ENCODE assay signal across 19 mouse cellular contexts in genomic region chr3:125533371-125533770, GRCm38 (mm10).
DNase-seq lines count a peak whose midpoint lies in the region; ATAC-seq and TF ChIP-seq lines count a peak whose summit lies in the region.
"Had no signal": no experiment of that assay in that cellular context is flagged by ENCODE, and none has a peak within 500 bp of the region (broad histone marks: within the 10 kb centered on the region; RNA-seq: fewer than 3 reads in every experiment).

No protein-coding gene starts in this region.

- 33% methylated on average over 8 of the region's 8 CpGs for WGBS in forebrain, embryonic 14.5 days
- 48% methylated on average over 8 of the region's 8 CpGs for WGBS in forebrain, postnatal 0 days
- 78% methylated on average over 8 of the region's 8 CpGs for whole genome bisulfite sequencing in midbrain, postnatal 0 days
- WGBS in midbrain, embryonic 10.5 days, result 89% methylated on average over 8 of the region's 8 CpGs
- WGBS in hindbrain, embryonic 13.5 days, result 67% methylated on average over 8 of the region's 8 CpGs

- no peak overlapping the region for H3K27ac ChIP-seq in forebrain, embryonic 14.5 days (ENCODE audit: low read depth, low read length)
- H3K27ac ChIP-seq in forebrain, postnatal 0 days (ENCODE audit: low read depth, low read length), result no peak overlapping the region
- H3K27ac ChIP-seq in midbrain, postnatal 0 days (ENCODE audit: low read depth, low read length), result no peak overlapping the region
- no peak overlapping the region for H3K27ac ChIP-seq in midbrain, embryonic 10.5 days (replicated peaks)
- no peak overlapping the region for H3K27ac ChIP-seq in hindbrain, embryonic 13.5 days
- H3K27ac ChIP-seq: embryonic facial prominence, embryonic 10.5 days; heart, embryonic 10.5 days had no signal

- no peak for ATAC-seq in forebrain, embryonic 14.5 days
- ATAC-seq in forebrain, postnatal 0 days, result no peak
- no peak for ATAC-seq in midbrain, postnatal 0 days (ENCODE audit: low FRiP score)
- ATAC-seq in hindbrain, embryonic 13.5 days (ENCODE audit: low FRiP score), result peak; percentile 57; the same call in 1 of the 2 replicates
- ATAC-seq: inflammation-experienced regulatory T-cells, adult 6 months had no signal

- no peaks in the 10 kb centered on the region for H3K4me1 ChIP-seq in forebrain, embryonic 14.5 days (ENCODE audit: control insufficient read depth, insufficient read depth, low read length)
- no peaks in the 10 kb centered on the region for H3K4me1 ChIP-seq in forebrain, postnatal 0 days (ENCODE audit: insufficient read depth)
- H3K4me1 ChIP-seq in midbrain, postnatal 0 days (ENCODE audit: insufficient read depth, low read length), result no peaks in the 10 kb centered on the region
- no peaks in the 10 kb centered on the region for H3K4me1 ChIP-seq in midbrain, embryonic 10.5 days
- H3K4me1 ChIP-seq in hindbrain, embryonic 13.5 days (replicated peaks), result no peaks in the 10 kb centered on the region
- H3K4me1 ChIP-seq: embryonic facial prominence, embryonic 10.5 days; heart, embryonic 10.5 days had no signal

- peak; percentile 13 for DNase-seq in forebrain, embryonic 14.5 days (ENCODE audit: low spot score)
- no peak for DNase-seq in forebrain, postnatal 0 days
- DNase-seq in midbrain, postnatal 0 days (ENCODE audit: low spot score), result peak; percentile 15
- no peak for DNase-seq in midbrain, embryonic 10.5 days (ENCODE audit: low spot score)
- peak; percentile 9 for DNase-seq in Muller cell, postnatal 12 days (ENCODE audit: inconsistent ontology term)
- DNase-seq in layer of hippocampus, postnatal 10 days (ENCODE audit: low spot score in 2 of 2), result no peak
- DNase-seq: adrenal gland, adult 2 months; adrenal gland, postnatal 25 days; cerebellum, adult 2 months; cerebellum, postnatal 10 days; gastrocnemius, postnatal 10 days; heart, adult 18-20 months; heart, postnatal 14 days; kidney, adult 11 months had no signal

- no peak overlapping the region for H3K4me3 ChIP-seq in forebrain, embryonic 14.5 days (ENCODE audit: low read depth, low read length)
- no peak overlapping the region for H3K4me3 ChIP-seq in forebrain, postnatal 0 days (ENCODE audit: low read depth, low read length)
- H3K4me3 ChIP-seq in midbrain, postnatal 0 days (ENCODE audit: low read depth, low read length), result no peak overlapping the region
- H3K4me3 ChIP-seq in midbrain, embryonic 10.5 days, result no peak overlapping the region
- no peak overlapping the region for H3K4me3 ChIP-seq in hindbrain, embryonic 13.5 days
- H3K4me3 ChIP-seq: embryonic facial prominence, embryonic 10.5 days; heart, embryonic 10.5 days had no signal

- H3K4me2 ChIP-seq in forebrain, embryonic 14.5 days (ENCODE audit: low read length), result no peak overlapping the region
- H3K4me2 ChIP-seq in forebrain, postnatal 0 days (ENCODE audit: low read depth), result no peak overlapping the region
- no peak overlapping the region for H3K4me2 ChIP-seq in midbrain, postnatal 0 days (ENCODE audit: low read depth, low read length, poor library complexity, severe bottlenecking)
- no peak overlapping the region for H3K4me2 ChIP-seq in hindbrain, embryonic 13.5 days

- H3K9ac ChIP-seq in forebrain, embryonic 14.5 days (ENCODE audit: low read length), result no peak overlapping the region
- H3K9ac ChIP-seq in forebrain, postnatal 0 days, result no peak overlapping the region
- H3K9ac ChIP-seq in midbrain, postnatal 0 days (replicated peaks; ENCODE audit: low read length, poor library complexity, severe bottlenecking), result no peak overlapping the region
- H3K9ac ChIP-seq in hindbrain, embryonic 13.5 days, result no peak overlapping the region

- H3K27me3 ChIP-seq in forebrain, embryonic 14.5 days (replicated peaks; ENCODE audit: control insufficient read depth, insufficient read depth, low read length), result no peaks in the 10 kb centered on the region
- no peaks in the 10 kb centered on the region for H3K27me3 ChIP-seq in forebrain, postnatal 0 days (ENCODE audit: insufficient read depth, low read length)
- H3K27me3 ChIP-seq in midbrain, postnatal 0 days (ENCODE audit: insufficient read depth, low read length), result no peaks in the 10 kb centered on the region
- H3K27me3 ChIP-seq in midbrain, embryonic 10.5 days (ENCODE audit: low read depth, poor library complexity, severe bottlenecking), result no peaks in the 10 kb centered on the region
- no peaks in the 10 kb centered on the region for H3K27me3 ChIP-seq in hindbrain, embryonic 13.5 days
- H3K27me3 ChIP-seq: CH12.LX had no signal

- no peaks in the 10 kb centered on the region for H3K36me3 ChIP-seq in forebrain, embryonic 14.5 days (ENCODE audit: control insufficient read depth, insufficient read depth, low read length)
- no peaks in the 10 kb centered on the region for H3K36me3 ChIP-seq in forebrain, postnatal 0 days (ENCODE audit: insufficient read depth)
- H3K36me3 ChIP-seq in midbrain, postnatal 0 days (ENCODE audit: insufficient read depth, low read length), result no peaks in the 10 kb centered on the region
- H3K36me3 ChIP-seq in midbrain, embryonic 10.5 days, result no peaks in the 10 kb centered on the region
- no peaks in the 10 kb centered on the region for H3K36me3 ChIP-seq in hindbrain, embryonic 13.5 days
- H3K36me3 ChIP-seq: embryonic facial prominence, embryonic 10.5 days; heart, embryonic 10.5 days had no signal

- no peak for TF ChIP-seq CTCF in forebrain, postnatal 0 days (IDR thresholded peaks at IDR 0.05; ENCODE audit: low read depth)
- TF ChIP-seq CTCF in midbrain, postnatal 0 days (IDR thresholded peaks at IDR 0.05), result no peak

- no peaks in the 10 kb centered on the region for H3K9me3 ChIP-seq in forebrain, embryonic 14.5 days (replicated peaks; ENCODE audit: control insufficient read depth, low read length)
- no peaks in the 10 kb centered on the region for H3K9me3 ChIP-seq in forebrain, postnatal 0 days (ENCODE audit: low read length)
- H3K9me3 ChIP-seq in midbrain, postnatal 0 days (ENCODE audit: low read length), result no peaks in the 10 kb centered on the region
- no peaks in the 10 kb centered on the region for H3K9me3 ChIP-seq in midbrain, embryonic 10.5 days (replicated peaks)
- H3K9me3 ChIP-seq in hindbrain, embryonic 13.5 days, result no peaks in the 10 kb centered on the region
- H3K9me3 ChIP-seq: embryonic facial prominence, embryonic 10.5 days; heart, embryonic 10.5 days had no signal

Comparison
In these comparisons a context has a peak if more than half of its experiments do, and no peak if none do; other contexts are left out.
1. DNase-seq: peak in forebrain, embryonic 14.5 days (single experiment), midbrain, postnatal 0 days (single experiment) and Muller cell, postnatal 12 days (single experiment); none in forebrain, postnatal 0 days (single experiment), midbrain, embryonic 10.5 days (single experiment) and layer of hippocampus, postnatal 10 days (0 of 2).